Mouse (Mus musculus) spleen, adult 12 weeks (tissue): ENCODE results near the gene Crcp.
"Not testable (repeated sequence)": the region's sequence is repeated elsewhere in the genome, so short reads cannot be mapped to it uniquely, and the experiment has no call there.

Source experiments
- DNase-seq: peaks from one replicate; pipeline ENCODE4 v3.0.0; 2022; ENCODE audit warnings: low spot score

Gene Crcp

DNA sequence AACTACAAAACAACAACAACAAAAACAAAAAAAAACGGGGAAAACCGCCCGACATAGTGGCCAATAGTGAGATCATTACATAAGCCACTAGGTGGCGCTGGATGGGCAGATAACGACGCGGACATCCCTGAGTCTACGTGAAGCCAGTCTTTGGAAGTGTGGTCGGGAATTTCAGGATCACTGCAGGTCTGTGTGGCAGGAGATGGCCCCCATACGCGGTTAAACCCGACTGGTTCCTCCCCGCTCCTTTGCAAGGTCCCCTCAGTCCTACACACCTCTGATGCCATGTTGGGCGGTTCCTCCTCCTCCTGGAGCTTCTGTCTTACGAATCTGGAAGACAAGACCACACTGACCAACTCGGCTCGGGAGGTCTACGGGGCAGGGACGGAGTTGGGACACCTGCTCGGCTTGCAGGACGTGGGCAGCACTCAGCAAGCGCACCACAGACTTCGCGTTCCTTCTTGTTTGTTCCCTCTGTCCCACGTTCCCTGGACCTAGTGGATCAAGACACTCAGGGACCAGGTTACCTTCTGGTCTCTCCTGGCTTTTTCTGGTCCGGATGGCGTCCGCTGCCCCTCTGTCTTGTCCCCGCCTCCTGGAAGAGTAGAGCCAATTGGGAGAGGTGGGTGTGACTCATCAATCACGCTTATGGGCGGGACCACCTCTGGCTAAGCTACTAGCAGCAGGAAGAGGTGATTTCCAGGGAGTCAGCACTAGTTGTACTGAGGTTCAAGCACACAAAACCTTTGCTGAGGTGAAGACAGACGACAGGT is 5.1 kb upstream of the Crcp start:
- peak; percentile 71 for DNase-seq

DNA sequence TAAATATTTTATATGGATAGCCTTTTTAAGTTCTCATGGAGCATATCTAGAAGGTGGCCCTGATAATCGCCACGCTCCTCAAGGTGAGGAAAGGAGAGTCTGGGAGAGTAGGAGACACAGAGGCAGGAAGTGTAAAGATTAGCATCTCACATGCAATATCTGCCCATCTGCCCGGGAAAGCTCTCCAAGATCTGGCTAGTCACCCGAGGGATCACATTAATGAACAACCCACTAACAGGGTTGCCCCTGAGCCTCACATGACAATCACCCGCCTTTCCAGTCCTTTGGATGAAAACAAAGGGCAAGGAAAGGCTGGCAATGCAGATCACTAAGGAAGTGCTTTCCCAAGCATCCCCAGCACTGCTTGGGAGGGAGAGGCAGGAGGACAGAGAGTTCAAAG is 2.0 kb upstream of the Crcp start:
- no peak for DNase-seq

DNA sequence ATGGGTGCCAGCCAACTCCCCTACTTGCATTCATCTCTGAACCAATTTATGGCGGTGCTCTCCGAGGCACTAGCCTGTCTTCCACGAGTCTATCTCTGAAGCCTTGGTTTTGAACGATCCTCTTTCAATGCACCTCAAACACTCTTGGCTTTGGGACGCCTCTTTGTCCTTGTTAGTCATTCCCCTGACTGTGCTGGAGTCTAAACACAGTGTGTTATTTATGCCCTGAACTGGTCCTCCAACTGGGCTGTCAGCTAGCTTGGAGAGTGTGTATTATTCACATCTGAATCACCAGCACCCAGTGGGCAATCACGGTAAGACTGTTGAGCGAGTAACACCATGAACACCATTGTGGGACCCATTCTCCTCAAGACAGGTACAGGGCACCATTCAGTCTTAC is 1.4 kb upstream of the Crcp start:
- no peak for DNase-seq

DNA sequence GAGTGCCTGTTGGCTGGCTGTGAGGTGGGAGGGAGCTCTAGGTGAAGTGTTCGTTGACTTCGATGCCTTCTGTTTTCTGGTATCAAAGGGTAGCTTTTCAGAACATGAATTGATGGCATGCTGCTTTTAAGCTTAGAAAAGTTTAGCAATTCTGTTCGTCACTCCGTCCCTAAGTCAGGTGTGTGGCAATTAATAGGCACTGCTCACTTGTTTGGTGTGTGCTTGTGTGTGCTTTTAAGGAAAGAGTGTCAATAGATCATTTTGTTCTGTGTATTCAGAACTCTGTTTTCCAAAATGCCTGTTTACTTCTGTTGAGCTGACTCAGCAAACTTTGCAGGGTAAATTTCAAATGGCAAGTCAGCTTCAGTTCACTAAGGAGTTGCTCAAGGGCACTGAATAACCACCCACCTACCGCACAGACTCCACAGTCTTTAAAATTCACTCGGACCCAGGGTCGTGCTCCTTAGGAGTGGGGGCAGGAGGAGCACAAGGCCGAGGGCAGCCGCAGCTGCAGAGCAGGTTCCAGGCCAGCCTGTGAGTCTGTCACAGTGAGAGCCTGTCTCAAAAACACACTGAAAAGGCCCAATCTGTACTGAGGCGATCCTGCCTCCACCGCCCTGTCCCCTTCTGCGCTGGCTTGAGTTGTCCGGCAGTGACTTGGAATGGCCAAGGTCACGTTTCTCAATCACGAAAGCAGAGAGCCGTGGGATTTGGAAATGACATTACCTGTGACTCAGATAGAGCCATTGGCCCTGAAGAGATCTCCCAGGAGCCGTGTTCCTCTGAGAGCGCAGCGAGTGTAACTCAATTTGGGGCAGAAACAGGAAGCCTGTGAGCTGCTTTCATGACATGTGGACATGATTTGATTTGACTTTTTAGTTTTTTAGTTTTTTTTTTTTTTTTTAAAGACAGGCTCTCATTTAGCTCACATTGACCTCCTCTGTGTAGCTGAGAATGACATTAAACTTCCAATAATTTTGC is 2.6 kb downstream of the Crcp start:
- DNase-seq: no peak

DNA sequence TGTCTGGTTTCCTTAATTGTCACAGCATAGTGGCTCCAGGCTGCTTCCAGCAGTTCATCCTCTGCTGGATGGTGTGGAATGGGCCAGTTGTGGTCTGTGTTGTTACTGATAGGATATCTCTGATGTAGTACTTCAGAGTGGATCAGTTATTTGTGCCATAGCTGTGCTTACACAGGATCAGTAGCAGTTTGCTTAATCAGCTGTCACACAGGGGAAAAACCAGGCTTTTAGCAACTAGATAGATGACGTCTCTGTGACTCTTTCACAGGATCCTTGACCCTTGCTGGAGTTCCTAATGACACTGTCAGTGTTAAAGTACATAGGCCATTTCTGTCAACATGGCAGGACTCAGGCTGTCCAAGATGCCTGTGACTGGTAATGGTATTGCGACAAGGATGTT is 4.8 kb downstream of the Crcp start:
- no peak for DNase-seq

DNA sequence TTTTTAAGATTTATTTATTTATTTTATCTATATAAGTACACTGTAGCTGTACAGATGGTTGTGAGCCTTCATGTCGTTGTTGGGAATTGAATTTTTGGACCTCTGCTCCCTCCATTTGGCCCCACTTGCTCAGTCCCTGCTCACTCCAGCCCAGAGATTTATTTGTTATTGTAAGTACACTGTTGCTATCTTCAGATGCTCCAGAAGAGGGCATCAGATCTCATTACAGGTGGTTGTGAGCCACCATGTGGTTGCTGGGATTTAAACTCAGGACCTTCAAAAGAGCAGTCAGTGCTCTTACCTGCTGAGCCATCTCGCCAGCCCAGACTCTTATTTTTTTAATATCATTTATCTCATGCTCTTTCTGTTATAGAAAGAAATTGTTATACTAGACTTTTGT is 7.2 kb downstream of the Crcp start:
- DNase-seq: not testable (repeated sequence)

DNA sequence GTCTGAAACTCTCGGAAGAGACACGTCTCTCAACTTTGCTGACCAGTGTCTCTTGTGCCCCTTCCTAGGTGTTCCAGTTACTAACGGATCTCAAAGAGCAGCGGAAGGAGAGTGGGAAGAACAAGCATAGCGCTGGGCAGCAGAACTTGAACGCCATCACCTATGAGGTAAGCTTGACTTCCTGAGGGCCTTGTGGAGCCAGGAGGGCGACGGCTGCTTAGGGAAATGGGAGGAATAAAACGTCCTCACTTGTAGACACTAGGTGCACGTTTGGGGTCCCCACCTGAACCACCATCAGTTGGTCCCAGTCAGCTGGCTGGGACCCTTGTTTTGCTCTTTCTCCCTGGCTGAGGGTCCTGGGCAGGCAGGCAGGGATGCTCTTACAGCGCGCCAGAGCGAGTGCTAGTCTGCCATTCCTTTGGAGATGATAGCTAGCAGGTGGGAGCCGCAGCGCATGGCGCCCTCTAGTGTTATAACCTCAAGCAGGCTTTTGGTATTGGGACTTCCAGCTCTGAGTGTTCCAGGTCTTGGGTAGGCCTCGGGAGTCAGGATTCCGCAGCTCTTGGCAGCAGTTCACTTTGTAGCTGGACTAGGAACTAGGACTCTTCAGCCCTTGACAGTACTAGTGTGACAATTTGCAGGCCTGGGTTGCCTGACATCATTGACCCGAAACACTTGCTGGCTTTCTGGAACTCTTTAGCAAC is 8.8 kb downstream of the Crcp start:
- peak; percentile 46 for DNase-seq

DNA sequence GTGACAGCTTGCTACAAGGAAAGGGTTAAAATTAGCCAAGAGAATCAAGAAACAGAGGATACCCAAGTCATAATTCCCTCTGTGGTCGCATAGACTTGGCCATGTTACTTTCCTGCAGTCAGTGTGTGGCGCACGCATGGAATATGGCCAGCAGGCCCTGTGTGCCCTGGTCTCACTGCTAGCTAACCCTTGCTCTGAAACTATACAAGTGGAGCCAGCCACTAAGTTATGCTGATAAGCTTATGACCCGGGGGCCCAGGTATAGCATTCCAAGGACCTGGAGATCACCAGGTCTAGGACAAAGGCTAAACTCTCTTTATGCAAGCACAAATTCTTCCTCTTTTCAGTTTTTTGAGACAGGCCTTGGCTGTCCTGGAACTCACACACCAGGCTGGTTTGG is 11.7 kb downstream of the Crcp start:
- no peak for DNase-seq

DNA sequence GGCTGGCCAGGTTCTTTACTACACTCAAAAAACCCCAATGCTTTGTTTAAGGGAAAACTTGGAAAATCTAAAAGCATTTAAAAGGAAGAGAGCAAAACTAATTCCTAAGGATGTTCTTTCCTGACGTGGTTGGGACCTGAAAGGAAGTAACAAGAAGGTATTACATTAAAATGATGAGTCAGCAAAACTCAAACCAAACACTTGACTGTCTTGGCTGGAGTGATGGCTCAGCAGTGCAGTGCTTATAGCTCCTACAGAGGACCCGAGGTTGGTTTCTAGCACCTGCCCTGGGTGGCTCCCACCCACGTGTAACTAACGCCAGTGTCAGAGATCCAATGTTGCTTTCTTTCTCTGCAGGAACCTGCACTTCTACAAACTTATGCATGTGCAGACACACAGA is 12.2 kb downstream of the Crcp start:
- no peak for DNase-seq

DNA sequence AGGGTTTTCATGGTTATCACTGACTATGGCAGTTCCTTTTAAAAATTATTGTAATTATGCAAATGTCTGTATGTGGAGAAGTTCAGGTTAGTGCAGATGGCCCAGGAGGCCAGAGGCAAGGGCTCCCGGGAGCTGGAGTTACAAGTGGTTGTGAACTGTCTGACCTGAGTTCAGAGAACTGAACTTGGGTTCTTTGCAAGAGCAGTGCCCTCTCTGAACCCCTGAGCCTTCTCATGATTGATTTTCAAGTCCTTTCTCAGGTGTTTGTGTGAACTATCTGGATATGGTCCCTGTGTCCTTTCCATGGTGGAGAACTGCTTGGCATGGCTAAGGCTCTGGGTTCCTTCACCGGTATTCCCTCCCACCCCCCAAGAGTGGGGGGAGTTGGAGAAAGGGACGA is 14.7 kb downstream of the Crcp start:
- DNase-seq: no peak

DNA sequence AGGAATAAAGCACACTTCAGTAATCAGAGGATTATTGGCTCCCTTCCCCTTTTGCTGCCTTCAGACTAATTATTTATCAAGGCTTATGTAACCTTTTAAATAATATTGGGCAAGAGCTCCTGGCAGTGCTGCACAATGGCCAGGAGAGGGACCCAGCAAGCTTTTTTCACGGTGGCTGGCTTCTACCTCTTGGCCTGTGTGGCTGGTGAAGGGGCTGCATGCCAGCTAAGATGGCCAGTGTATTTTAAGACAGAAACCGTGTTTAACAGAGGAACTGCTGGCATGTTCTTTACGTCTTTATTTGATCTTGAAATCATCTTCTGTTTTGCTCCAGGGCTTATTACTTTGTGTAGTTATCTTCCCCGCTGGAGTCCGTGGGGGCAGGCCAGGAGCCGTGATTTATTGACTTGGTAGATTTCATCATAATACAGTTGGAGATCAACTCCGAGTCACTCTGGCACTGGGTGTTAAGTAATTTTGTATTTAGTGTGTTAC is 15.2 kb downstream of the Crcp start:
- no peak for DNase-seq

DNA sequence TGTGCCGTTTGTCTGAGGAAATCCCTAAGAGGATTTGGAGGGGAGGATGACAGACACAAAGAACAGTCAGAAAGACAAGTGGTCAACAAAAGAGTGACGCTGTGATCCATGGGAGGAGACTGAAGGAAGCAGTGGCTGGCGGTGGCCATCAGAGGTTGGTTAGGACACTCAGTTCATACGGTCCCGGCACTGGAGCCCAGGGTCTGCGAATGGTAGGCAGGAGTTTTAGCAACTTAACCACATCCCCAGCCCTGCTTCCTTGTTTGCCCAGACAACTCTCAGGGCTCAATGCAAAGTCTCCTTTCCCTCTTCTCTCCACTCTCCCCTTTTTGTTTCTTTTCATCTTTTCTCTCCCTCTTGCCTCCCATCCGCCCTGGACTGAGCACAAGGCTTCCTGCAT is 17.0 kb downstream of the Crcp start:
- no peak for DNase-seq

DNA sequence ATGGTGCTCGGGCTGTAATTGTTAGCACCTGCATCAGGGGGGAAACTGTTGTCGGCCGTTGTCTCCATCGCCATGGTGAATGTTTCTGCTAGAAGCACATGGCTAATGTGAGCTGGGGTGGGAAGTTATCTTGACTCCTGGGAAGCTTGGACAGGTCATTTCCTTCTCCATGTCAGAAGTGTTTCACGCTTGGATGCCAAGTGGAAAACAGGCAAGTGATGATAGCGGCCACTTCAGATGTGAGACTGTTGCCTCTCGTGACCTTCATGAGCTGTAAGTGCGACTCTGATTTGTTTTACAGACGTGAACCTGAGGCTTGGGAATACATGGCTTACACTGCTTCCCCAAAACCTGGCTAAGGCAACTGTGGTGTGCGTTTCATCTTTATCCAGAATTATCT is 17.5 kb downstream of the Crcp start:
- DNase-seq: no peak

DNA sequence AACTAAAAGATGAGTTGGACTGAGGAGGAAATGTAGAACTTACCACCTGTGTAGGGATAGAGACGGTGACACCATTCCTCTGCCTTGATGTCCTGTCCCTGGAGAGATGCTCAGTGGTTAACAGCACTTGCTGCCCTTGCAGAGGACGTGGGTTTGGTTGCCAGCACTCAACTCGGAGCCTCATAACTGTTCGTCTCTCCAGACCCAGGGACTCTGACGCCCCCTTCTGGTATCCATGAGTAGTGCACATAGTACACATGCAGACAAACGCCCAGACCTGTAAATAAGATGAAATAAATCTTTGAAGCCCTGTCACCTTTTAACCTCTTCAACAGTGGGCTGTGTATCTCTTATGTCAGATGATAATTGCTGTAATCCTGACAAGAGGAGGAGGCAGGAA is 17.9 kb downstream of the Crcp start:
- no peak for DNase-seq

DNA sequence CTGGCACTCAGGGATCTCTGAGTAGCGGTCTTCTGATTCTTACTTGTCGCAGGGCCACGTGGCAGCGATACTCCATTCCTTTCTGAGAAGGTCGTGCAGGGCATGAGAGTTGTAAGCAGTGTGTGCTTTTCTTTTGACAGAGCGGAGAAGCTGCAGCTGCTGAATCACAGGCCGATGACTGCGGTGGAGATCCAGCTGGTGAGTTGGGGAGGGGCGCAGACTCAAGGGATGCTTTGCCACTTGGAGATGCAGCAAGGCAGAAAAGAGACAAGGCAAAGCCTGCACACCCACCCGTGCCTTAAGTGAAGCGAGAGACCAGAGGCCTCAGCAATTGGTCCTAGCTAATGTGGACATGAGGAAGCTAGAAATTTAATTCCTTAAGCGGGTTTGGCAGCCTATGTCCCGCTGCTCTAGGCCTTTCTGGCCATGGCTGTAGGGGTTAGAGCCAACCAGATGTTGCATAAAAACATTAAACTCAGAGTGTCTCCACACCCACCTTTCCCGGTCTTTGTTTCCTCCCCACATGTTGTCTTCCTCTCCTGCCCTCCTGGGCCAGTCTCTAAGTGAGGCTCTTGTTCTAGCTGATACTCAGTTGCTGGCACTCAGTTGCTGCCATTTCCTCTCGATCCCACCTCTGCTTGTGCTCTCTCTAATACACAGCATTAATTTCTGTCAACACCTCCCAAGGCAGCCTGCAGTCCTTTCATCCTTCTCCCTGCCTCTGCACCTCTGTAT is 19.9 kb downstream of the Crcp start:
- DNase-seq: no peak

DNA sequence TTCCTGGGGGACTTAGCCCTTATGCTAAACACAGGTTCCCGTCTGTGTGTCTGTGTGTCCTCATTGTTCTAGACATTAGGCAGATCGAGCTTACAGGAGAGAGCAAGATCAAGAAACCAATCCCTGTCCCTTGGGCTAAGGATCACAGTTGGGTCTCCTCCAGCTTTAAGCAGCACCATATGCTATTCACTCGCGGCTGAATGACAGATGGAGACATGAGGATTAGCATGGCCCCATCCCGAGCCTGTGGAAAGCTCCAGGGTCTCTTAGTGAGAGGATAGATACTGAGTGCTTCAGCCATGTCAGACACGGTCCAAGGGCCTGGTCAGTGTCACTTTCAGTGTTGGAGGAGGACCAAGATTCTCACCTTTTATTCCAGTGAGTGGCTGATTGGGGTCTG is 21.3 kb downstream of the Crcp start:
- DNase-seq: no peak

DNA sequence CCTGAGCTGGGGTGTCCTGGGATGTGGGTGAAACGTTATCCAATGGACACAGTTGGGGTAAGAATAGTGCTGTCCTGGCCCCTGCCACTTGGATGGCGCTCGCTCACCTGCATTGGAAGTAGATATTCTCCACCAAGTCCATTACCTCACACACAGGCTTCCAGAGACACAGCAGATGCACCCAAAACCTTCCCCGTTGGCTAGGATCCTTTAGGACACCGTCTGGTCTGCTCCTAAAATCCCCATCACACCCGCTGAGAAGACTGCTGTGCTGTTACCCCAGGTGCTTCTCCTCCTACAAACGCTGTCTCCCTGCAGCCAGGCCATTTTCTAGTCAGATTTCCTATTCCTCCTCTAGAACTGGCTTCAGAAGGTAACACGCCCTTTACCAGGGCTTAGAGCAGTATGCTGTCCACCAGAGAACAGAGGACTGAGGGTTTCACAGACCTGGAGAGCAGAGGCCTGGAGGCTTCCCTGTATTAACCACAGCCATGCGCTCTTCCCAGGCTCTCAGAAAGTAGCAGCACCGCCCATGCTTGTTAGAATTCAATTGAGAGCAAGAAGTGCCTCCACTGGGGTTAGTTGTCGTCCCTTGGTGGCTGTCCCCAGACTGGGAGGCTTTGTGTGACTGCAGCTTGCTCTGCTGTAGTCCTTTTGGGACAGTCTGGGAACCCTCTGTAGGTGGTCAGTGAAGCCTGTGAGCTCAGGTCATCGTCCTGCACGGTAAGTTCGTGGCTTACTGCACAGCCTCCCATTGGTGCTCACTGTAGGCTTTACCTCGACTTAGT is 22.2 kb downstream of the Crcp start:
- DNase-seq: no peak

DNA sequence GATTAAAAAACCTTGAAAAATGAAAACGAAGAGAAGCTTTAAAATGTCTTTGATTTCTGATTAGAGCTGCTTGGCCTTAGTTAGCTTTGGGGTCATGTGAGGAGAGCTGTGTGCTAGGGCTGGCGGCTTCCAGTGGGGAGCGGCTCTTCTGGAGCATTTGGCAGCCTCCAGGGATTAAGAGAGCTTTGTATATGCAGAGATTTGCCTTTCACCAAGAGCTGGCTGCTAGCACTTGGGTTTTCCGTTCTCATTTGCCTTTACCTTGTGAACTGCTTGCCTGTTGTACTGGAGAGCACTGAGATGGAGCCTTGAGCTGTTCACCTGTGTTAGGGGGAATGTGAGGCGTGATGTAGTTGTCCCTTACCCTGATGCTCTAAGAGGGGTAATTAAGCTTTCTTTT is 23.4 kb downstream of the Crcp start:
- no peak for DNase-seq

DNA sequence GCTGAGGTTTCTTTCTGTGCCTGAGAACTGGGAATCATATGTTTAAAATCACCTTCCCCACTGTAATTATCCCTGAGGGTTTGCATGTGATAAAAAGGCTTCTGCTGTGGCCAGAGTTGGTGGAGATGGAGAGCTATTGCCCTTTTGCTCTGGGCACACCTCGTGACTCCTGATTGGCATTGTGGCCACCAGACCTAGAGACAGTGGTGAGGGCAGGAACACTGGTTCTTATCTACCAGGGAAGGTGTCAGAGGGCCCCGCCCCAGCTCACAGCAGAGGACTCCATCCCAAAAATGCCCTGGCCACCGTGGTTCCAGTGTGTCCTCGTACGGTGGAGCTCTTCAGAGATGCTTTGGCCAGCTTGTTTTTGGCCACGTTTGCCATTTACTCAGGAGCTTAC is 23.9 kb downstream of the Crcp start:
- DNase-seq: no peak

DNA sequence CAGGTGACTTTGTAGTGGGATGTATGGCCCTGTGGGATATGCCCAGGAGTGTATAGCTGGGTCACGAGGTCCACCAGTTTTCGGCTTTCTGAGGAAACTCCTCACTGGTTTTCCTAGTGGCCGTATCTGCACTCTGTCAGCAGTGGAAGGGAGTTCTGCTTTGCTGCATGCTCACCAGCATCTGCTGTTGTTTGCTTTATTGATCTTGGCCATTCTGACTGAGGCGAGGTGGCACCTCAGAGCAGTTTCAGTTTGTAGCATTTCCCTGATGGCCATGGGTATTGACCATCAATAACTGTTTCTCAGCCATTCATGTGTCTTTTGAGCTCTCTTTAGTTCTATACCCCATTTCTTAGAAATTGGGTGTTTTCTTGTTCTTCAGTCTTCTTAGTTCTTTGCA is 26.6 kb downstream of the Crcp start:
- DNase-seq: no peak

DNA sequence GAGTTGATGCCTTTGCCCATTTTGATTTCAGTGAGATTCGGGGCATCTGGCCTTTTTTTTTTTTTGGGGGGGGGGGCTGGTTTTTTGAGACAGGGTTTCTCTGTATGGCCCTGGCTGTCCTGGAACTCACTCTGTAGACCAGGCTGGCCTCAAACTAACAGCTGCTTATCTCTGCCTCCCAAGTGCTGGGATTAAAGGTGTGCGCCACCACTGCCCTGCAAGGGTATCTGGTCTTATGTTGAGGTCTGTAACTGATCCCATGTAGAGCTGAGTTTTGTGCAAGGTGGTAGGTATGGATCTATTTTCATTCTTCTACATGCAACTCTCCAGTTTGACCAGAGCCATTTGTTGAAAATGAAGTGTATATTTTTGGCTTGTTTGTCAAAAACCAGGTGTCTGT is 27.2 kb downstream of the Crcp start:
- no peak for DNase-seq
